Mouse (Mus musculus) ES-E14 (cell line): Measurements from ENCODE around the gene Gripap1.

ENCODE experiments used
- CHD2 ChIP-seq: IDR thresholded peaks from 2 replicates; pipeline ENCODE4 v1.6.1; 2014; ENCODE audit warnings: mild to moderate bottlenecking, low read depth, low read length, inconsistent platforms
- HCFC1 ChIP-seq: IDR thresholded peaks from 2 replicates; pipeline ENCODE4 v1.6.1; 2012; ENCODE audit warnings: low read length, inconsistent platforms, borderline replicate concordance; ENCODE audit not compliant: insufficient read depth
- MAFK ChIP-seq: IDR thresholded peaks from 2 replicates; pipeline ENCODE4 v1.6.1; 2014; ENCODE audit warnings: mild to moderate bottlenecking, low read depth, low read length, inconsistent platforms; ENCODE audit not compliant: insufficient read depth
- ZC3H11A ChIP-seq: IDR thresholded peaks from 2 replicates; pipeline ENCODE4 v1.6.1; 2012; ENCODE audit warnings: low read depth, mild to moderate bottlenecking, inconsistent platforms, low read length, borderline replicate concordance

DNA sequence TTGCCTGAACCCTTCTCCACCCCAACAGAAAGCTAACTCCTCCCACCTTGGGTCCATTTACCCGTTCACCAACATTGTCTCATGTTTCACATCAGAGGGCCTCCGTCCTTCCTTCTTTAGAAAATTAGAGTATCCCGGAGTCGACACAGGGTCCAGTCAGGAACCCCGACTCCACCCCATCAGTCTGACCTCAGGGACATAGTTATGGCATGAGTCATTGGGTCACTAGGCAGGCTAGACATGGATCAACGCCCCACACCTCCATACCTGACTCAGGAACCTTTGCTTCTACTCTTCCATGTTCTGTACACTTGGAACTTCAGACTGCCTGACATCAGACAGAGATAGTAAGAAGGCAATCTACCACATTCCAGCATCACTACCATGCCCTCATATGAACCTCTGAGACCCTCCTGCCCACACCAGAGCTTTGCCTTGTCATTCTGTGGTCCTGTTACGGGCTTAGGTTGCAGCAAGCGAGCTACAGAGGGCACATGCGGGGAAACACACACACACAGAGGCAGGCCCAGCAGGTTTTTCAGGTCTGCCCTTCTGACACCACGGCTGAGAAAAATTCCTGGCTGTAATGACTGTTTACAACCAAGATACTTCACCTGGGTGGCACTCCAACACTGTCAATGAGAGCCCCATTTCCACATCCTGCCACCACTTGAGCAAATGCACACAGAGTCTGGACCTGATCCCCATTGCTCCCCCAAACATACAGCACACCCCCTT is 49.3 kb upstream of the Gripap1 start:
- no peak for TF ChIP-seq CHD2
- no peak for TF ChIP-seq MAFK
- no peak for TF ChIP-seq HCFC1
- no peak for TF ChIP-seq ZC3H11A
